Mouse (Mus musculus) CD4-positive helper T cell, adult 2 months (primary cell): ENCODE data around the gene Vim.
"Not testable (repeated sequence)": the region's sequence is repeated elsewhere in the genome, so short reads cannot be mapped to it uniquely, and the experiment has no call there.

Source experiments
- DNase-seq: peaks from one replicate; pipeline ENCODE4 v3.0.0-alpha.2; 2012; ENCODE audit warnings: low read depth, missing footprints, low spot score

Gene Vim

DNA sequence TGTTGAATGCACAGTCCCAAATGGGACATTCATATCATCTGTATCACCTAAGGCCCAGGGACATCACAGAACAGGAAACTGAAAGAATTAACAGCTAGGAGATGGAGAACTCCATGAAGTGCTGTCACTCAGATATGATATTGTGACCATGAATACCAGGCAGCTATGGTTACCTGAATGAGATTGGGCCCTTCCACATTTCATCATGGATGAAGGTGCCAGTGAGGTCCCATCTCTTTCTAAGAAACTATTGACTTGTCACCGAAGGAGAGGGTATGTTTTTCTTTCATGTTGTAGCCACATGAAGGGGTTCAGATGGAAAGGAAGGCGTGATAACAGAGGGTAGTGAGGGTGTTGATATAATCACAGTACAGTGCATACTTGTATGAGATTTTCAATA, 13.3 kb upstream of the Vim start:
- DNase-seq: peak; percentile 63

GRCm38 (mm10) chr2:13570122-13570521, 3.6 kb upstream of the Vim start:
- DNase-seq: no peak

GRCm38 (mm10) chr2:13572101-13572553, 1.6 kb upstream of the Vim start:
- DNase-seq: no peak

DNA sequence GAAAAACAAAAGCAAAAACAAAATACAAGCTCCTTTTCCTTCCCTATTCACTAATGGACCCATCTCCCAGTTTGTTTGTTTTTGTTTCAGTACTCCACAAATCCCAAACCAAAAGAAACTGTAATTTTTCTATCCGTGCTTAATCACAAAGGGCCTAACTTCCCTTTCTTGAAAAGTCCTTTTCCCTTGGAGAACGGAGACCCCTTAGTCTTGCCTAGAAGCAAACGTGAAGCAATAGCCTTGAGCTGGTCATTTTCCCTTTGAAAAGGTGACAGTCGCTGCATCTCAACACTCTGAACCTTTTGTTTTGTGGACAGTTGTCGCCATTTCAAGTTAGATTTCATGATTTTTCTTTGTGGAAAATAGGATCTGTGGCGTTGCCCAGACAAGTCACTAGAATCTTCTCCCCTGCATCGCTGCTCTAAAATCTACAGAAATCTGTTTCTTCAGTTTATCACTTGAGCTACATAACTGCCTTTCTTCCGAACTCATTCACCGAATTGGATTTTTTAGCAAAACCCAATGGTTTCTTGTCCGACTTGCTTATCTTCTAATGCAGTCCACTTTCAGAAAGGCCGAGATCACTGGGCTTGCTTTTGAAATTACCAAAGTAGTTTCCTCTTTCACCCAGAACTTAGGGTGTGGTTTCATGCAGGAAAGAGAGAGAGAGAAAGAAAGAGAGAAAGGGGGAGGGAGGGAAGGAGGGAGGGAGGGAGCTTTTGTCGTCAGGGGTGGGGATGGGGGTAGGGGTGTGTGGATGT, 900 bp upstream of the Vim start:
- DNase-seq: peak; percentile 68

GRCm38 (mm10) chr2:13574066-13574800, 506 bp downstream of the Vim start:
- DNase-seq: peak; percentile 88

- DNase-seq: peak; percentile 90
Observed at GRCm38 (mm10) chr2:13574801-13575150, 1.0 kb downstream of the Vim start.

DNA sequence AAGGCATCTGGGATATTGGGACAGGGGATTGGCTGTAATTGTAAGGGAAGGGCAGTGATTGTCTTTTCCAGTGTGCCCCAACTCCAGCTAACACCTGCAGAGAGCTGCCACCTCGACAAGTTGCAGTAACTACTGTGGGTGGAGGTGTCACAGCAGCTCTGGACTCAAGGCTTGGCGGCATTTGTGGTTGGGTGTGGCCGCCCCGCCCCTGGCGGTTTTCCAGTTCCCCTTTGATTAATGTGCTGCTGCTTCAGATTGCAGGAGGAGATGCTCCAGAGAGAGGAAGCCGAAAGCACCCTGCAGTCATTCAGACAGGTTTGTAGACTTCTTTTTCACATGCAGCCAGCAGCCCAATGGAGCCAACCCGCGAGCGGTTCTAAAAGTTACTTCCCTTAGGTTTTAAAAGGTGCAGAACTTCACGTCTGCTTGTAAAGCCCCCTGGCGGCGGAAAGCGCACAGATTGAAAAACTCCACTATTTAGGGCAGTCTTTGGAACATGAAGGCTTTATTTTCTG, 1.6 kb downstream of the Vim start:
- peak; percentile 87 for DNase-seq

- no peak for DNase-seq
Observed at GRCm38 (mm10) chr2:13575926-13576325, 2.2 kb downstream of the Vim start.

- DNase-seq: no peak
Observed at GRCm38 (mm10) chr2:13577399-13577798, 3.7 kb downstream of the Vim start.

DNA sequence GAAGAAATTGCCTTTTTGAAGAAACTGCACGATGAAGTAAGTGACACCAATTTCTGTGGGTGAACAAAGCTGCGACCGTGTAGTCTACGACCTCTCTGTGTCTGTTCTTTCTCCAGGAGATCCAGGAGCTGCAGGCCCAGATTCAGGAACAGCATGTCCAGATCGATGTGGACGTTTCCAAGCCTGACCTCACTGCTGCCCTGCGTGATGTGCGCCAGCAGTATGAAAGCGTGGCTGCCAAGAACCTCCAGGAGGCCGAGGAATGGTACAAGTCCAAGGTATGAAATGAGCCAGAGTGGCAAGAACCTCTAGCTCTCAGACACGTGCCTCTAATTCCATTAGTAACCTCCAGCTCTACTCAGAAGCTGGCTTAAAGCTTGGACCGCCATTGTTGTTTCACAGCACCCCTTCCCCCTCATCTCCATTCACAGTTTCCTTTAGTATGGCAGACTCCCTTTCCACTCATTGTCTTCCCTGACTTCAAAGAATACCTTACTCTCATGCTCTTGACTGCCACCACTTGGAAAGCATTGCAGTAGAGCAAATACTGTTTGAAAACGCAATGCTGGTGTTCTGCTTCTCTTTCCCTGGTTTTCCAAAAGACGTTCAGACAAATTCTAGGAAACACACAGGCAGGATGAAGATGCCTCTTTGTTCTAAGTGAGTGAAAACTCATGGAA, 4.9 kb downstream of the Vim start:
- DNase-seq: no peak

GRCm38 (mm10) chr2:13579315-13579714, 5.6 kb downstream of the Vim start:
- DNase-seq: no peak

GRCm38 (mm10) chr2:13579991-13580390, 6.3 kb downstream of the Vim start:
- peak; percentile 56 for DNase-seq

GRCm38 (mm10) chr2:13582184-13582583, 8.5 kb downstream of the Vim start:
- DNase-seq: no peak

- DNase-seq: not testable (repeated sequence)
Observed at GRCm38 (mm10) chr2:13583746-13584145, 10.0 kb downstream of the Vim start.

DNA sequence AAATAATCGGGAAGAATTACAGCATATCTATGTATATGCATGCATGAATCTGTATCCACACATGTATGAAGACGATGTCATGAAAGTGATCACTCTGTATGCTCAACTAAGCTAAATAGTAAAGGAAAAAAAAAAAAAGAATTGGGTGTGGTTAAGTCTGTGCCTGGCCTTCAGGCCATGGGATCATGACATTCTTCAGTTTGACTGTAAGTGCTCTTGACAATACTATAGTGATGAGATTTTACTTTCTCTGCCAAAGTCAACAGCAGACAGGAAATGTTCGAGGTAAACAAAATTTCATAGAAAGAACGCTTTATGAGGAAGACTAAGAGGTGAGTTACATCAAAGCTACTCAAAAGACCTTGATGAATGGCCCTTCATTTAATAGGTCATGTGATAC, 19.6 kb downstream of the Vim start:
- no peak for DNase-seq

- DNase-seq: peak; percentile 50
Observed at GRCm38 (mm10) chr2:13596965-13597656, 23.4 kb downstream of the Vim start.

DNA sequence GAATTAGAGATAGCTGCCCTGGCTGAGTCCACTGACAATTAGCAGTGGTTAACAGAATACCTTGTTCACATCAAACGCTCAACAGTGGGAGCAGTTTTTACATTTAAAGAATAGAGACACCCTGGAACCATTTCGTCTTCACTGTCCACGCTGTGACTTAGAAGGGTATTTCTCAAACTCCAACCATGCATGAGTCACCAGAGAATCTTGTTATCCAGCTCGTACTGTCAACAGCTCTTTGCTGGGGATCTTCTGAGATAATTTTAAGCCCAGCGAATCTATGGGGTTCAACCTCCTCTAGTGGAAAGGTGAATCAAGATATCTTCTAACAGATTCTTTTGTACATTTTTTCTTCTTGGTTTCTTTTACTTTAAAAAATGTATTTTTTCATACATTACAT, 24.4 kb downstream of the Vim start:
- DNase-seq: no peak

- no peak for DNase-seq
Observed at GRCm38 (mm10) chr2:13603093-13603492, 29.4 kb downstream of the Vim start.

- DNase-seq: not testable (repeated sequence)
Observed at GRCm38 (mm10) chr2:13603636-13604035, 29.9 kb downstream of the Vim start.

DNA sequence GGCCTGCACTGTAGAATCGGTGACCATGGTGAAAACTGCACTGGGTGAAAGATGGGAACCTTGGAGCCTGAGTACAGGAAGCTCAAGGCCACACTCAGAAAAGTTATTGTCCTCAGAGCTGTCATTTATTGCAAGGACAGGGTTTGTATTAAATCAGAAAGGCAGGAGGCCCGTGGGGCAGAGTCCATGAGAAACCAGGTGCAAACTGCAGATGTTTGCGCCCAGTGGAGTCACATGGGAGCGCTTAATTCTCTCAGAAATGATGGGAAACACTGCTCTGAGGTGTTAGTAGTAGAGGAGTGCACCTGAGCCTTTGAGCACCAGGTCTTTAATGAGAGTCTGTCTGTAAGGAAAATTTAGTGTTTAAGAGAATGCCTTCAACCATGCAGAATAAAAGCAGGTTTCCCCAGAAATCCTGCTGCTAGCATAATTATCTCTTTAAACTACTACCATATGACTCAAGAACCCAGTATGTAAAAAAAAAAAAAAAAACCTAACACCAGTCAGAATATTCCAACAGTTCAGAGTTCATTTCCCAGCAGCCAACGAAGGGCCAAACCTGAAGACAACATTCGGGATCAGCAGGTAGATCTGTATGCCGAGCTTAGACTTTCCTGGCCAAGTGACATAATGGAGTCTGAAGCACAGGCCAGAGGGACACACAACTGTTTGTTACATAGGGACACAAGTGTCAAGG, 56.6 kb downstream of the Vim start:
- no peak for DNase-seq
